Mouse (Mus musculus) layer of hippocampus, adult 6 months (tissue): Measurements from ENCODE around the gene Dhx40. TPM values are rescaled to one million over a fixed set of nuclear protein-coding genes. Genes with fewer than 3 reads are reported as not detected.

ENCODE experiments used
- long read RNA-seq, 2 experiments: library from polyadenylated mRNA; unstranded; transcript quantifications; one replicate each; pipeline ENCODE4 v2.0.0; 2019 to 2020
- polyA plus RNA-seq: library from polyadenylated mRNA; unstranded; fragments of <200 nt; fragmentation: Nextera tagmentation; gene quantifications from 2 replicates; pipeline ENCODE4 v1.2.3, GENCODE M21; 2021

The Dhx40 gene
- polyA plus RNA-seq = 12.2 and 13.5 TPM in 2 replicates
- long read RNA-seq, experiment 1, transcript Dhx40-201 (18 exons, 3,813 nt) = major isoform, 28 of 55 reads
- long read RNA-seq, experiment 1, partial matches to known transcripts = 25 of 55 reads
- long read RNA-seq, experiment 1, other reads (novel, unspliced or antisense) = 2 of 55 reads
- long read RNA-seq, experiment 2, transcript Dhx40-201 (18 exons, 3,813 nt) = major isoform, 94 of 116 reads
- long read RNA-seq, experiment 2, partial matches to known transcripts = 15 of 116 reads
- long read RNA-seq, experiment 2, other reads (novel, unspliced or antisense) = 7 of 116 reads

GRCm38 (mm10) chr11:86807505-86807989 is at the start of gene Dhx40:
TSS of gene Dhx40 (minus strand) at chr11:86807746.

GRCm38 (mm10) chr11:86757480-86758371 is 49.8 kb downstream of the Dhx40 start, which contains the start of gene Cltc:
TSS of gene Cltc (minus strand) at chr11:86757565.

Other genes starting within 250 kb of the Dhx40 start
- 139 and 142 TPM in 2 replicates for gene Vmp1, start 123.9 kb downstream of the Dhx40 start, polyA plus RNA-seq
- 13.5 and 14.8 TPM in 2 replicates for gene Ptrh2, start 123.8 kb downstream of the Dhx40 start, polyA plus RNA-seq
- gene Cltc, start 50.2 kb downstream of the Dhx40 start, polyA plus RNA-seq = 73.0 and 86.1 TPM in 2 replicates
- gene Ypel2, start 186.0 kb upstream of the Dhx40 start, polyA plus RNA-seq = 9.5 and 10.4 TPM in 2 replicates